In the genomic region with DNA sequence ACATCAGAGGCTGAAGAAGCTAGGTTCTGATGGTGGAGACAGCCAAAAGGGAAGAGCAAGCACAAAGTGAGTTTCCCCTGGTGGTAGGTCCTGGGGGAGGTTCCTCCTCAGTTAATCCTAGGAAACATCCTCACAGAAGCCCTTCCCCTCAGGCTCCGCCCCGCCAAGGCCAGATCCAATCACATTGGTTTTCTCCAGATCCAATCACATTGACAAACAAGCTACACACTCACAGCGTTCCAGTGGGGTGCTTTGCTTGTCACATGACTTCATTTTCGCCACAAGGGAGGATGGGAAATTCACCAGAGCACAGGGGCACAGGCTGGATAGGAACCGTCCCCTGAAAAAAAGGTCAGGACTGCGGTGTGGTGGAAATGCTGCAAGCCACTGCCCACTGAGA, we compare ENCODE assay signal across 23 mouse cellular contexts.
"Had no signal": no experiment of that assay in that cellular context is flagged by ENCODE, and none has a peak within 500 bp of the region (broad histone marks: within the 10 kb centered on the region; RNA-seq: fewer than 3 reads in every experiment).

No protein-coding gene starts in this region.

- ATAC-seq: inflammation-experienced regulatory T-cells, adult 6 months; intestine, embryonic 15.5 days; intestine, postnatal 0 days; liver, embryonic 12.5 days had no signal

- H3K4me1 ChIP-seq: limb, embryonic 12.5 days; liver, embryonic 12.5 days had no signal

- H3K36me3 ChIP-seq: heart, embryonic 10.5 days; heart, embryonic 12.5 days; hindbrain, embryonic 13.5 days; hindbrain, embryonic 15.5 days; intestine, embryonic 15.5 days; limb, embryonic 10.5 days; limb, embryonic 12.5 days; liver, embryonic 12.5 days had no signal

- DNase-seq: gastrocnemius, postnatal 14 days; gastrocnemius, postnatal 36 days; heart, adult 18-20 months; heart, postnatal 10 days; heart, postnatal 4 days; kidney, adult 18-20 months; kidney, adult 8-10 months; kidney, postnatal 10 days; kidney, postnatal 25 days; layer of hippocampus, adult 9-11 months; layer of hippocampus, postnatal 36 days; liver had no signal

- H3K27ac ChIP-seq: heart, embryonic 10.5 days; hindbrain, embryonic 13.5 days; hindbrain, embryonic 15.5 days; intestine, embryonic 15.5 days; limb, embryonic 10.5 days; limb, embryonic 12.5 days; liver, embryonic 12.5 days; liver, embryonic 14.5 days had no signal

- H3K9me3 ChIP-seq: heart, embryonic 10.5 days; hindbrain, embryonic 13.5 days; hindbrain, embryonic 15.5 days; intestine, embryonic 15.5 days; limb, embryonic 10.5 days; limb, embryonic 12.5 days; liver, embryonic 12.5 days had no signal

- H3K27me3 ChIP-seq: hindbrain, embryonic 15.5 days; intestine, embryonic 15.5 days had no signal

- H3K9ac ChIP-seq: heart, embryonic 12.5 days; hindbrain, embryonic 13.5 days; hindbrain, embryonic 15.5 days; intestine, embryonic 15.5 days; limb, embryonic 12.5 days; liver, embryonic 12.5 days; liver, embryonic 14.5 days had no signal

- H3K4me3 ChIP-seq: heart, embryonic 10.5 days; heart, embryonic 12.5 days; hindbrain, embryonic 13.5 days; hindbrain, embryonic 15.5 days; intestine, embryonic 15.5 days; limb, embryonic 10.5 days; limb, embryonic 12.5 days; liver, embryonic 12.5 days had no signal

- H3K4me2 ChIP-seq: heart, embryonic 12.5 days; hindbrain, embryonic 13.5 days; hindbrain, embryonic 15.5 days; intestine, embryonic 15.5 days; limb, embryonic 12.5 days; liver, embryonic 12.5 days had no signal
